Mouse (Mus musculus) cerebellum, adult 2 months (tissue): ENCODE data around the gene Fahd2a.

ENCODE experiments used
- CTCF ChIP-seq: fragments of 200-500 bp; IDR thresholded peaks from 2 replicates; pipeline ENCODE4 v1.5.1; 2011; ENCODE audit warnings: low read depth, mild to moderate bottlenecking, control low read depth, low read length, moderate library complexity, borderline replicate concordance; ENCODE audit not compliant: insufficient read depth
- POLR2A ChIP-seq: fragments of 200-500 bp; IDR thresholded peaks from 2 replicates; pipeline ENCODE4 v1.6.1; 2011; ENCODE audit warnings: low read length, control low read depth, borderline replicate concordance; ENCODE audit not compliant: insufficient read depth

- no peak for TF ChIP-seq CTCF
- no peak for TF ChIP-seq POLR2A
Observed at GRCm38 (mm10) chr2:127437697-127438096, 6.7 kb downstream of the Fahd2a start.
